Mouse (Mus musculus) kidney, embryonic 15.5 days (tissue): ENCODE data around the gene Topbp1. TPM values are rescaled to one million over a fixed set of nuclear protein-coding genes. Genes with fewer than 3 reads are reported as not detected.

Experiments
- ATAC-seq: fragments of 200-750 bp; cut with Nextera tagmentation; replicated peaks from 2 replicates; pipeline ENCODE4 v1.8.0; 2017; ENCODE audit warnings: moderate TSS enrichment; ENCODE audit not compliant: low FRiP score
- H3K27ac ChIP-seq: fragments of 300-500 bp; sonication (generic); 2 replicates; pipeline ENCODE4 v1.5.1; 2015; ENCODE audit warnings: mild to moderate bottlenecking, inconsistent platforms
- H3K27me3 ChIP-seq: fragments of 300-500 bp; sonication (generic); 2 replicates; pipeline ENCODE4 v1.6.1; 2015; ENCODE audit warnings: inconsistent platforms
- H3K36me3 ChIP-seq: fragments of 300-500 bp; sonication (generic); 2 replicates; pipeline ENCODE4 v1.6.1; 2015; ENCODE audit warnings: inconsistent platforms
- H3K4me1 ChIP-seq: fragments of 300-500 bp; sonication (generic); 2 replicates; pipeline ENCODE4 v1.6.1; 2015; ENCODE audit warnings: inconsistent platforms
- H3K4me2 ChIP-seq: fragments of 300-500 bp; sonication (generic); 2 replicates; pipeline ENCODE4 v1.6.1; 2015; ENCODE audit warnings: moderate library complexity, mild to moderate bottlenecking, inconsistent platforms
- H3K4me3 ChIP-seq: fragments of 300-500 bp; sonication (generic); replicated peaks from 2 replicates; pipeline ENCODE4 v1.5.1; 2015; ENCODE audit warnings: mild to moderate bottlenecking, inconsistent platforms
- H3K9ac ChIP-seq: fragments of 300-500 bp; sonication (generic); 2 replicates; pipeline ENCODE4 v1.6.1; 2015; ENCODE audit warnings: mild to moderate bottlenecking, inconsistent platforms
- H3K9me3 ChIP-seq: fragments of 300-500 bp; sonication (generic); replicated peaks from 2 replicates; pipeline ENCODE4 v1.6.1; 2016; ENCODE audit warnings: inconsistent platforms
- WGBS: fragments of 180-500 bp; shearing (Covaris S2); methylation state at CpG from one replicate; pipeline ENCODE4 v1.1.7; 2015; ENCODE audit warnings: mixed read lengths; 5-methylcytosine and 5-hydroxymethylcytosine counted together
- polyA plus RNA-seq: library from polyadenylated mRNA; unstranded; fragments of >200 nt; fragmentation: Nextera tagmentation; extraction: Ambion mirVana; gene quantifications from 2 replicates; pipeline ENCODE4 v1.2.1, GENCODE M21; 2015

The Topbp1 gene
- polyA plus RNA-seq, 1 experiment from 2014 or later = 69.2 TPM

- no peak overlapping the region for H3K9ac ChIP-seq
- 89% methylated on average over 11 of the region's 11 CpGs for WGBS
- no peak overlapping the region for H3K4me3 ChIP-seq
- H3K27me3 ChIP-seq = no peaks in the 10 kb centered on the region
- no peak for ATAC-seq
- no peaks in the 10 kb centered on the region for H3K4me1 ChIP-seq
- no peak overlapping the region for H3K27ac ChIP-seq
- H3K9me3 ChIP-seq = no peaks in the 10 kb centered on the region
- H3K4me2 ChIP-seq = no peak overlapping the region
- H3K36me3 ChIP-seq = no peaks in the 10 kb centered on the region
Observed at GRCm38 (mm10) chr9:103393256-103393655, 88.2 kb downstream of the Topbp1 start.

GRCm38 (mm10) chr9:103398509-103399157 lies 93.6 kb downstream of the Topbp1 start:
- Histone ChIP-seq H3K27me3 (no peaks in the 10 kb centered on the region), H3K27ac (no peak overlapping the region), H3K36me3 (no peaks in the 10 kb centered on the region), H3K9ac (no peak overlapping the region), H3K4me1 (peaks cover 7% of the 10 kb centered on the region; the same call in 1 of the 2 replicates), H3K4me3 (no peak overlapping the region), H3K9me3 (no peaks in the 10 kb centered on the region; the same call in 1 of the 2 replicates), H3K4me2 (no peak overlapping the region)
- 42% methylated on average over 21 of the region's 21 CpGs for WGBS
- no peak for ATAC-seq

Other genes starting within 250 kb of the Topbp1 start
- gene Rab6b, start 193.4 kb upstream of the Topbp1 start, polyA plus RNA-seq = 5.2 and 5.3 TPM in 2 replicates
- gene Srprb, start 103.1 kb upstream of the Topbp1 start, polyA plus RNA-seq = 58.7 and 62.9 TPM in 2 replicates
- gene Gm20425, start 74.9 kb upstream of the Topbp1 start, polyA plus RNA-seq = 1.1 and 3.9 TPM in 2 replicates
- 66.2 and 161 TPM in 2 replicates for gene Trf, start 74.8 kb upstream of the Topbp1 start, polyA plus RNA-seq
- gene 1300017J02Rik, start 133 bp upstream of the Topbp1 start, polyA plus RNA-seq = 2.2 and 2.4 TPM in 2 replicates
- gene Cdv3, start 60.6 kb downstream of the Topbp1 start, polyA plus RNA-seq = 110 and 144 TPM in 2 replicates
- gene Bfsp2, start 175.2 kb downstream of the Topbp1 start, polyA plus RNA-seq = 0.27 and 0.37 TPM in 2 replicates